Mouse (Mus musculus) ES-E14 (cell line): ENCODE measurements at regions not wholly inside any gene's neighbourhood (a gene's known extent, or its start where the extent isn't known, plus 50 kb on each side); places are given as distances from the start of the nearest gene placed in this dataset.

Source experiments
- CHD2 ChIP-seq: IDR thresholded peaks from 2 replicates; pipeline ENCODE4 v1.6.1; 2014; ENCODE audit warnings: mild to moderate bottlenecking, low read depth, low read length, inconsistent platforms
- HCFC1 ChIP-seq: IDR thresholded peaks from 2 replicates; pipeline ENCODE4 v1.6.1; 2012; ENCODE audit warnings: low read length, inconsistent platforms, borderline replicate concordance; ENCODE audit not compliant: insufficient read depth
- ZNF384 ChIP-seq: IDR thresholded peaks from 2 replicates; pipeline ENCODE4 v1.6.1; 2012; ENCODE audit warnings: low read depth, low read length, inconsistent platforms

GRCm38 (mm10) chr17:47254026-47254425, 114.7 kb upstream of the Mrps10 start:
- TF ChIP-seq ZNF384 (no peak), HCFC1 (no peak), CHD2 (no peak)
